Mouse (Mus musculus) liver, adult 2 months (tissue): ENCODE results near the gene Hoxb7.

Source experiments
- CTCF ChIP-seq: fragments of 200-500 bp; IDR thresholded peaks from 2 replicates; pipeline ENCODE4 v1.5.1; 2011; ENCODE audit warnings: low read depth, low read length, control low read depth
- POLR2A ChIP-seq: fragments of 200-500 bp; IDR thresholded peaks from 2 replicates; pipeline ENCODE4 v1.6.1; 2011; ENCODE audit warnings: low read length, control low read depth; ENCODE audit not compliant: insufficient read depth; ENCODE audit errors: extremely low read depth

DNA sequence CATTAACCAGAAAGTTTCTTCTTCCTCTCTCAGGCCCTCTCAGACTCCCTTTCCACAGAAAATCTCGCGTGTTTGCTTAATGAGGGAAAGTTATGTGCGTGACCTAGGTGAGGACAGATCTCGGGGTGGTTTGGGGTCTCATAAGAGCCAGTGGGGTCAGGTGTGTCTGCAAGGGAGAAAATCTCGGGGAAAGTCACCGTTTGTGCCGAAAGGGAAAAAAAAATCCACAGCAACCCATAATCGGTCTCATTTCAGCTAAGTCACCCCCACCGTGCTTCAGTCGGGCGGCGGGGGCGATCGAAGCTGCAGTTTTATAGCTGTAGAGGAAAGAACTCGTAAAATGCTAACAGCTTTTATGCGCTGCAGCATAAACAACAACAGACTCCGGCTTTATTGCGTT, 5.0 kb upstream of the Hoxb7 start:
- TF ChIP-seq CTCF (no peak), POLR2A (no peak)
